Mouse (Mus musculus): ENCODE results near the gene Hrnr. TPM values are rescaled to one million over a fixed set of nuclear protein-coding genes. Genes with fewer than 3 reads are reported as not detected.

The Hrnr gene
- total RNA-seq, 2 experiments from 2014 or later: not detected

Other genes with a start within 250 kb of the Hrnr start
- gene Crnn, start 175.0 kb upstream of the Hrnr start, total RNA-seq (2021): not detected
- not detected for gene Flg2, start 122.5 kb upstream of the Hrnr start, total RNA-seq (2021)
- gene Flg, start 46.2 kb upstream of the Hrnr start, total RNA-seq (2021): not detected
- not detected for gene Rptn, start 74.0 kb downstream of the Hrnr start, total RNA-seq (2021)
- 1 to 10 TPM in 1 of 2 experiments, under 1 TPM in 1; 0.90 to 1.0 TPM for gene Tchh, start 122.6 kb downstream of the Hrnr start, total RNA-seq (2021)
- gene Tchhl1, start 149.0 kb downstream of the Hrnr start, total RNA-seq (2021): not detected
- 10 to 100 TPM; 11.8 to 17.4 TPM for gene S100a11, start 200.7 kb downstream of the Hrnr start, total RNA-seq (2021)
- gene S100a10, start 235.3 kb downstream of the Hrnr start, total RNA-seq (2021): 10 to 100 TPM; 31.1 to 34.9 TPM

Measured in layer of hippocampus, postnatal 14 days (tissue).